Mouse (Mus musculus): ENCODE results near the gene Ssbp4.

Ssbp4 gene

DNA sequence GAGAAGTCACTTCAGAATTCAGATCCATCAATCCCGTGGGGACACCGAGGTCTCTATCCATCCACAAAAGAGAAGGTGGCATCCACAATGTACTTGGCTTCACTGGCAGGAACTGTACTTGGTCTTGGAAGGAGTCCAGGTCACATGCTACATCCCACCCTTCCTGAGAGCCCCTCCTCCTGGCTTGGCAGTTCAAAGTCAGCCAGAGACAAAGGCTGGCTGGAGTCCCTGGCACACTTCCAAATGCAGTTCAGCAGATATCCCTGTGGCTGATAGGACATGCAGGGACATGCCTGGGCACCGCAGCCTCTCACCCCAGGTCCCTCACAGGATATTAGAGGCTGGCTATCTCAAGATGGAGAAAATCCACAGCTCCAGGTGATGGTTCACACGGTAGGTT lies 40.7 kb upstream of the Ssbp4 start:
- no peaks in the 10 kb centered on the region for H3K27me3 ChIP-seq (ENCODE audit: insufficient read depth, low read length)
- no peaks in the 10 kb centered on the region for H3K9me3 ChIP-seq (ENCODE audit: low read length)
- H3K36me3 ChIP-seq (ENCODE audit: insufficient read depth, low read length) = peaks cover 46% of the 10 kb centered on the region
- H3K4me3 ChIP-seq (replicated peaks; ENCODE audit: low read length) = peak overlapping the region; percentile 68
- H3K4me1 ChIP-seq (replicated peaks; ENCODE audit: low read depth, low read length) = peaks cover 90% of the 10 kb centered on the region
- TF ChIP-seq CTCF (conservative IDR thresholded peaks at IDR 0.05; ENCODE audit: low read length) (no peak), NANOG (IDR thresholded peaks at IDR 0.05; ENCODE audit: borderline replicate concordance, low read length) (no peak), POU5F1 (IDR thresholded peaks at IDR 0.05; ENCODE audit: borderline replicate concordance, low read length) (no peak)

DNA sequence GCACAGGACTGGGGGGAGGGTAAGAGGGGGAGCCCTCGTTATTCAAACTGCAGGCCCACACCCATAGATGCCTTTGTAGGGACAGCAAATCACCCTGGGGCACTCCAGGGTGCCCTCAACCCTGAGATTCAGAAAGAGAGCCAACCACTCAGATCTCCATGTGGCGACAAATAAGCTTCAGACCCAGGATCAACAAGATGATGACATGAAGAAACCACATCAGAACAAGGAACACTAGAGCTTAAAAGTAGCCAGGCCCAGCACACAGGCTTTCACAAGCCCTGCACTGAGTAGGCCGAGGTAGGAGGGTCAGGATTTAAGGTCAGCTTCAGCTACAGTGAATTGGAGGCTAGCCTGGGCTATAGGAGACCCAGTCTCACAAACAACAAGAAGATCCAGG lies 40.2 kb upstream of the Ssbp4 start:
- Histone ChIP-seq H3K4me3 (replicated peaks; ENCODE audit: low read length) (peak overlapping the region; percentile 68), H3K36me3 (ENCODE audit: insufficient read depth, low read length) (peaks cover 43% of the 10 kb centered on the region), H3K27me3 (ENCODE audit: insufficient read depth, low read length) (no peaks in the 10 kb centered on the region), H3K9me3 (ENCODE audit: low read length) (no peaks in the 10 kb centered on the region), H3K4me1 (replicated peaks; ENCODE audit: low read depth, low read length) (peaks cover 89% of the 10 kb centered on the region)
- no peak for TF ChIP-seq POU5F1 (IDR thresholded peaks at IDR 0.05; ENCODE audit: borderline replicate concordance, low read length)
- TF ChIP-seq NANOG (IDR thresholded peaks at IDR 0.05; ENCODE audit: borderline replicate concordance, low read length) = no peak
- no peak for TF ChIP-seq CTCF (conservative IDR thresholded peaks at IDR 0.05; ENCODE audit: low read length)

GRCm38 (mm10) chr8:70648164-70648442 lies 39.4 kb upstream of the Ssbp4 start:
- peak overlapping the region; percentile 68 for H3K4me3 ChIP-seq (replicated peaks; ENCODE audit: low read length)
- H3K36me3 ChIP-seq (ENCODE audit: insufficient read depth, low read length) = peaks cover 43% of the 10 kb centered on the region
- H3K9me3 ChIP-seq (ENCODE audit: low read length) = no peaks in the 10 kb centered on the region
- TF ChIP-seq POU5F1 (IDR thresholded peaks at IDR 0.05; ENCODE audit: borderline replicate concordance, low read length) = no peak
- no peak for TF ChIP-seq NANOG (IDR thresholded peaks at IDR 0.05; ENCODE audit: borderline replicate concordance, low read length)
- peaks cover 92% of the 10 kb centered on the region for H3K4me1 ChIP-seq (replicated peaks; ENCODE audit: low read depth, low read length)
- H3K27me3 ChIP-seq (ENCODE audit: insufficient read depth, low read length) = no peaks in the 10 kb centered on the region

DNA sequence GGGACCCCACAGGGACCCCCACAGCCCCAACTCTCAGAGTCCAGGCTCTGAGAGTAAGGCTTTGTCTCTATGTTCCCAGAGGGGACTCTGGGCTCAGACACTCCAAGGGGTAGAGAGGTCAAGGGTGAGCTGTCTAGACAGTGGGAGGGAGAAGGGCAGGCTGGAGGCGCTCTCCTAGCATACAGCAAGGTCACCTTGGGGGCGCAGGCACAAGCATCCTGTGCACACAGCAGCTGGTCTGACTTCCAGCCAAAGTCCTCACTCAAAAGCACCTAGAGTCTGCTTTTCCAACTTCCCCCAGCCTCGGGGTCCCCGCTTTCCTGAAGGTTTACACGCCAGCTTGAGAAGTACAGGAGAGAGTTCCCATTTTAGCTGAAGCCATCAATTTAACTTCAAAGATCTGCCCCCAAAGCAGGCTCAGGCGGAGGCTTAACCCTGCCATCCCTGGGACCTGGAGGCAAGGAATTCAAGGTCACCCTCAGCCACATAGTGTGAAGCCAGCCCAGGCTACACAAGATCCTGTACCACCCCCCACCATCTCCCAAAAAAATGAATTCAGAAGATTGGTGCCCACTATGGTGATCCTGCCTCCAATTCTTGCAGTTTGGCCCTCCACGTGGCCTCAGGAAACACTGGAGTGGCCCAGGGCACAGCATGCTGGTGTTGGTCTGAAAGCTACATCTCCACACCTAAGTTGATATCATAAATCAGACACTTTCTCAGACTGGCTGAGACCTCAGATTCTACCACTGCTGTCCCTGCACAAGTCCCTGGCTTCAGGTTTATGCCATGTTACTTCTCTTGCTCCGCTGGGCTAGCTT lies 38.9 kb upstream of the Ssbp4 start:
- H3K4me1 ChIP-seq (replicated peaks; ENCODE audit: low read depth, low read length) = peaks cover 94% of the 10 kb centered on the region
- H3K27me3 ChIP-seq (ENCODE audit: insufficient read depth, low read length) = no peaks in the 10 kb centered on the region
- H3K36me3 ChIP-seq (ENCODE audit: insufficient read depth, low read length) = peaks cover 40% of the 10 kb centered on the region
- no peak for TF ChIP-seq CTCF (conservative IDR thresholded peaks at IDR 0.05; ENCODE audit: low read length)
- TF ChIP-seq NANOG (IDR thresholded peaks at IDR 0.05; ENCODE audit: borderline replicate concordance, low read length) = no peak
- TF ChIP-seq POU5F1 (IDR thresholded peaks at IDR 0.05; ENCODE audit: borderline replicate concordance, low read length) = no peak
- H3K4me3 ChIP-seq (replicated peaks; ENCODE audit: low read length) = peak overlapping the region; percentile 68
- H3K9me3 ChIP-seq (ENCODE audit: low read length) = no peaks in the 10 kb centered on the region

- H3K4me3 ChIP-seq (replicated peaks; ENCODE audit: low read length) = 0 out of 2 replicates have a peak overlapping the region, but pooled peaks have one; percentile 26
- TF ChIP-seq NANOG (IDR thresholded peaks at IDR 0.05; ENCODE audit: borderline replicate concordance, low read length) = no peak
- TF ChIP-seq CTCF (conservative IDR thresholded peaks at IDR 0.05; ENCODE audit: low read length) = no peak
These were observed 38.1 kb upstream of the Ssbp4 start for GRCm38 (mm10) chr8:70646775-70647174.

DNA sequence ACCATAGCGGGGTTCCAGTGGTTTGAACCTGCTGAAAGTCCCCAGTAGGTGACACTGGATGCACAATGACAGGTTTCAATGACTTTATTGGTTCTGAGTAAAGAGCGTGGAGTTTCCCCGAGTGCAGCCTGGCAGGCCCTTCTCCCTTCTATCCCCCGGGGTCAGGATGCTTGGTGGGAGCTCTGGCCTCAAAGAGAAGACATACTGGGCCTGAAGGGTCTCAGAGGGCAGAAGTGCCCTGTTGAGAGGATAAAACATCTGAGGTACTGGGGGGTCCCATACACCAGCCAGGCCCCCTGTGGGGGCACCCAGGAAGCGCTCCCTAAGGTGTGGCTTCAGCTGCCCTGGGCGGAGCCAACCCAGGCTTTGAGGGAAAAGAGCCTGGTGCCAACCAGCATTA lies 37.7 kb upstream of the Ssbp4 start:
- H3K4me3 ChIP-seq (replicated peaks; ENCODE audit: low read length) = 0 out of 2 replicates have a peak overlapping the region, but pooled peaks have one; percentile 26
- peaks cover 82% of the 10 kb centered on the region for H3K4me1 ChIP-seq (replicated peaks; ENCODE audit: low read depth, low read length)
- peaks cover 28% of the 10 kb centered on the region for H3K36me3 ChIP-seq (ENCODE audit: insufficient read depth, low read length)
- no peaks in the 10 kb centered on the region for H3K27me3 ChIP-seq (ENCODE audit: insufficient read depth, low read length)
- TF ChIP-seq CTCF (conservative IDR thresholded peaks at IDR 0.05; ENCODE audit: low read length) = no peak
- TF ChIP-seq POU5F1 (IDR thresholded peaks at IDR 0.05; ENCODE audit: borderline replicate concordance, low read length) = no peak
- no peak for TF ChIP-seq NANOG (IDR thresholded peaks at IDR 0.05; ENCODE audit: borderline replicate concordance, low read length)
- H3K9me3 ChIP-seq (ENCODE audit: low read length) = no peaks in the 10 kb centered on the region

More at GRCm38 (mm10) chr8:70646775-70647174, 38.1 kb upstream of the Ssbp4 start:
- Histone ChIP-seq H3K36me3 (ENCODE audit: insufficient read depth, low read length) (peaks cover 32% of the 10 kb centered on the region), H3K4me1 (replicated peaks; ENCODE audit: low read depth, low read length) (peaks cover 86% of the 10 kb centered on the region), H3K9me3 (ENCODE audit: low read length) (no peaks in the 10 kb centered on the region), H3K27me3 (ENCODE audit: insufficient read depth, low read length) (no peaks in the 10 kb centered on the region)

DNA sequence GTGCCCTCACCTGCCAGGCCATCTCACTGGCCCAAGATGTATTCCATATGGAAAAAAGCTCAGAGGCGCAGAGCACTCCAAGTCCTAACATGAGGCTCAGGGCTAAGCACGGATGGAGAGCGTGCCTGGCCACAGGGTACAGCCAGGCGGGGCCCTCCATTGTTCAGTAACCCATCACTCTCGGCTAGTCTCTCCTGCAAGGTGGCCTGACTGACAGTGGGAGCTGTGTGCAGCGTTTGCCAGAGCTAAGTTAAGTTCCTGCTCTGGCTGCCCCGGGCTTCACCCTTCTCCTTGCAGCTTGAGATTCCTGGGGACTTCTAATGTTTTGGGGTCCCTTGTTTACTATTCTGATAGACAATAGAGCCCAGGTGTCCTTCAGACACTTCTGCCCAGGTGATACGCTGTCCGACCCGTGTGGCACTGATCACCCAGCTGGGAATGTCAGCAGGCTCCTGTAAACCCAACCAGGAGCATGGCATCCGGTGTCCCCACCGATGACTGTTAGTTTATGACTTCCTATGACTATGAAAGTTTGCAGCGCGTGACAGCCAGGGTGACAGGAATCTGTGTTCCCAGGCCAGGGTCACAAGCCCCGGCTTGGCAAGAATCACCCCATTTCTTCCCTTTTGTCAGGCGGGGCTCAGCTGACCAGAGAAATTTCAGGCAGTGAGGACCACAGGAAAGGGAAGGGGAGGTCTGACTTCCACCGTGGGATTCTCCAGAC lies 37.0 kb upstream of the Ssbp4 start:
- H3K4me1 ChIP-seq (replicated peaks; ENCODE audit: low read depth, low read length) = peaks cover 75% of the 10 kb centered on the region
- 0 out of 2 replicates have a peak overlapping the region, but pooled peaks have one; percentile 26 for H3K4me3 ChIP-seq (replicated peaks; ENCODE audit: low read length)
- H3K9me3 ChIP-seq (ENCODE audit: low read length) = no peaks in the 10 kb centered on the region
- TF ChIP-seq CTCF (conservative IDR thresholded peaks at IDR 0.05; ENCODE audit: low read length) (no peak), NANOG (IDR thresholded peaks at IDR 0.05; ENCODE audit: borderline replicate concordance, low read length) (no peak), POU5F1 (IDR thresholded peaks at IDR 0.05; ENCODE audit: borderline replicate concordance, low read length) (no peak)
- peaks cover 21% of the 10 kb centered on the region for H3K36me3 ChIP-seq (ENCODE audit: insufficient read depth, low read length)
- no peaks in the 10 kb centered on the region for H3K27me3 ChIP-seq (ENCODE audit: insufficient read depth, low read length)

DNA sequence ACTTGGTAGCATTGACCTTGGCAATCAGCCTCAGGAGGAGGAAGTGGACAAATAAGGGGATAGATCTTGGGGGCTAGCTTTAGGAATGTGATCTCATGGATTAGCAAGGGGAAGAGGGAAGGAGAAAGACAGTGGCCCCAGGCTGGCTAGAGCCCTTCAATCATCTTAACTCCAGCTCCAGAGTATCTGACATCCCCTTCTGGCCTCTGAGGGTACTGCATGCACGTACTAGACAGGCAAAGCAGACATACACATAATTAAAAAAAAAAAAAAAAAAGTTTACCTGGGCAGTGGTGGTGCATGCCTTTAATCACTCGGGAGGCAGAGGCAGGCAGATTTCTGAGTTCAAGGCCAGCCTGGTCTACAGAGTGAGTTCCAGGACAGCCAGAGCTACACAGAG lies 35.4 kb upstream of the Ssbp4 start:
- H3K36me3 ChIP-seq (ENCODE audit: insufficient read depth, low read length) = peaks cover 5% of the 10 kb centered on the region; the same call in 1 of the 2 replicates
- no peak for TF ChIP-seq POU5F1 (IDR thresholded peaks at IDR 0.05; ENCODE audit: borderline replicate concordance, low read length)
- TF ChIP-seq CTCF (conservative IDR thresholded peaks at IDR 0.05; ENCODE audit: low read length) = peak; percentile 82
- TF ChIP-seq NANOG (IDR thresholded peaks at IDR 0.05; ENCODE audit: borderline replicate concordance, low read length) = no peak
- H3K4me3 ChIP-seq (replicated peaks; ENCODE audit: low read length) = no peak overlapping the region
- peaks cover 72% of the 10 kb centered on the region for H3K4me1 ChIP-seq (replicated peaks; ENCODE audit: low read depth, low read length)
- H3K27me3 ChIP-seq (ENCODE audit: insufficient read depth, low read length) = no peaks in the 10 kb centered on the region
- no peaks in the 10 kb centered on the region for H3K9me3 ChIP-seq (ENCODE audit: low read length)

All from E14TG2a.4 (cell line).